ENCODE assay signal across 15 mouse cellular contexts in the genomic region with DNA sequence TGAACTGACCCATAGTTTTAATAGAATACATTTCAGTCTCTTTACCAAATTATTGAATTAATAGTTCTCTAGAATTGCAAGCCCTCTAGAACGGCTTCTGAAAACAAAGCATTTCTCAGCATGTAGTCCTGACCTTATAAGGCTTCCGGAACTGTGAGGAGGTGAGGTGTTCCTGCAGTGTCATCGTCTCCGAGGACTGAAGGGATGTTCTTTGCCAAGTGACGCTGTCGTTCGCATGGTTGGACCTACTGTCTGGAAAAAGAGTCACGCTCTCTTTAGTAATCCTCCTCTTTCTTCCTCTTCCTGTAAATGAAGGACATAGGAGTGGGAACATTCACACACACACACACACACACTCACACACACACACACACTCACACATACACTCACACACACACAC. TPM values are rescaled to one million over a fixed set of nuclear protein-coding genes. Genes with fewer than 3 reads are reported as not detected.
DNase-seq lines count a peak whose midpoint lies in the region; ATAC-seq and TF ChIP-seq lines count a peak whose summit lies in the region.
"Had no signal": no experiment of that assay in that cellular context is flagged by ENCODE, and none has a peak within 500 bp of the region (broad histone marks: within the 10 kb centered on the region; RNA-seq: fewer than 3 reads in every experiment).

No protein-coding gene starts in this region.

- no peak overlapping the region for H3K27ac ChIP-seq in cerebellum, adult 2 months (ENCODE audit: insufficient read depth, low read length)
- H3K27ac ChIP-seq in lung, embryonic 14.5 days (ENCODE audit: low read depth) = no peak overlapping the region
- H3K27ac ChIP-seq: hindbrain, embryonic 15.5 days; kidney, embryonic 15.5 days; liver, embryonic 15.5 days had no signal

- WGBS in cerebellum, adult 2 months = 4% methylated on average over 8 of the region's 8 CpGs
- WGBS in lung, embryonic 14.5 days = 52% methylated on average over 8 of the region's 8 CpGs

- H3K27me3 ChIP-seq in cerebellum, adult 2 months (ENCODE audit: control insufficient read depth, insufficient read depth, low read length) = no peaks in the 10 kb centered on the region
- H3K27me3 ChIP-seq in lung, embryonic 14.5 days (ENCODE audit: insufficient read depth, low read length) = no peaks in the 10 kb centered on the region
- H3K27me3 ChIP-seq: hindbrain, embryonic 15.5 days; kidney, embryonic 15.5 days; liver, embryonic 15.5 days had no signal

- ATAC-seq in lung, embryonic 14.5 days (ENCODE audit: insufficient read depth) = no peak

- TF ChIP-seq POLR2A in cerebellum, adult 2 months (IDR thresholded peaks at IDR 0.05; ENCODE audit: borderline replicate concordance, insufficient read depth, low read length) = no peak

- H3K9ac ChIP-seq in lung, embryonic 14.5 days = no peak overlapping the region
- H3K9ac ChIP-seq: hindbrain, embryonic 15.5 days; kidney, embryonic 15.5 days; liver, embryonic 15.5 days had no signal

- peak; percentile 8 to 27 for DNase-seq in cerebellum, adult 2 months
- DNase-seq in cerebellum, postnatal 4 days (ENCODE audit: low spot score in 2 of 2) = no peak
- peak; percentile 22 for DNase-seq in lung, embryonic 14.5 days
- DNase-seq in lung, postnatal 36 days = no peak
- DNase-seq in heart, adult 8-10 months (ENCODE audit: low spot score) = peak; percentile 26
- DNase-seq in retina, postnatal 1 day = peak; percentile 40
- DNase-seq in ovary, postnatal 14 days (ENCODE audit: low spot score) = no peak
- no peak for DNase-seq in neural tube, embryonic 10.5 days (ENCODE audit: extremely low spot score, low spot score)
- DNase-seq: gastrocnemius, postnatal 10 days; left cerebral cortex, postnatal 4 days; thymus, postnatal 14 days had no signal

- H3K4me1 ChIP-seq in cerebellum, adult 2 months (ENCODE audit: control insufficient read depth, insufficient read depth, low read length) = peaks cover 4% of the 10 kb centered on the region; the same call in 1 of the 2 replicates
- H3K4me1 ChIP-seq in lung, embryonic 14.5 days (ENCODE audit: insufficient read depth) = no peaks in the 10 kb centered on the region
- H3K4me1 ChIP-seq: hindbrain, embryonic 15.5 days; liver, embryonic 15.5 days had no signal

- H3K4me3 ChIP-seq in cerebellum, adult 2 months (replicated peaks; ENCODE audit: insufficient read depth, low read depth, low read length) = peak overlapping the region; percentile 14
- no peak overlapping the region for H3K4me3 ChIP-seq in lung, embryonic 14.5 days (ENCODE audit: low read depth, low read length)
- H3K4me3 ChIP-seq: hindbrain, embryonic 15.5 days; kidney, embryonic 15.5 days; liver, embryonic 15.5 days; myocyte had no signal

- no peak for TF ChIP-seq CTCF in cerebellum, adult 2 months (IDR thresholded peaks at IDR 0.05; ENCODE audit: borderline replicate concordance, insufficient read depth, low read depth, low read length)
- no peak for TF ChIP-seq CTCF in lung, embryonic 14.5 days (IDR thresholded peaks at IDR 0.05; ENCODE audit: low read depth)

- no peak overlapping the region for H3K4me2 ChIP-seq in lung, embryonic 14.5 days
- H3K4me2 ChIP-seq: hindbrain, embryonic 15.5 days; kidney, embryonic 15.5 days; liver, embryonic 15.5 days had no signal

- no peaks in the 10 kb centered on the region for H3K9me3 ChIP-seq in lung, embryonic 14.5 days (ENCODE audit: low read depth, low read length)
- H3K9me3 ChIP-seq: hindbrain, embryonic 15.5 days; kidney, embryonic 15.5 days; liver, embryonic 15.5 days had no signal

- H3K36me3 ChIP-seq in lung, embryonic 14.5 days (ENCODE audit: insufficient read depth) = no peaks in the 10 kb centered on the region
- H3K36me3 ChIP-seq: hindbrain, embryonic 15.5 days; kidney, embryonic 15.5 days; liver, embryonic 15.5 days had no signal

RNA-seq across cellular contexts. Expression of gene Cblb, which starts 45.6 kb away (rescaled TPM):
- 14.2 and 15.5 TPM in 2 replicates for polyA plus RNA-seq in cerebellum, adult 2 months (2012; rRNA removed)
- 19.8 and 21.8 TPM in 2 replicates for polyA plus RNA-seq in lung, embryonic 14.5 days (2014; fragmentation: Nextera tagmentation; extraction: Ambion mirVana)
- 10 to 100 TPM; 11.4 to 14.4 (median 12.7) TPM for total RNA-seq in heart, adult 8-10 months (2022)

Comparison
In these comparisons a context has a peak if more than half of its experiments do, and no peak if none do; other contexts are left out.
1. DNase-seq: peak in cerebellum, adult 2 months (2 of 2), lung, embryonic 14.5 days (single experiment), heart, adult 8-10 months (single experiment) and retina, postnatal 1 day (single experiment); none in cerebellum, postnatal 4 days (0 of 2), lung, postnatal 36 days (single experiment), ovary, postnatal 14 days (single experiment) and neural tube, embryonic 10.5 days (single experiment).